Comparison of ENCODE assay signal across 8 mouse cellular contexts in genomic region chr16:55974903-55975285, GRCm38 (mm10). TPM values are rescaled to one million over a fixed set of nuclear protein-coding genes. Genes with fewer than 3 reads are reported as not detected.
DNase-seq lines count a peak whose midpoint lies in the region; ATAC-seq and TF ChIP-seq lines count a peak whose summit lies in the region.

No protein-coding gene starts in this region.

- no peak for TF ChIP-seq POLR2A in bone marrow, adult 2 months (IDR thresholded peaks at IDR 0.05; ENCODE audit: borderline replicate concordance, control insufficient read depth, low read depth, low read length)
- TF ChIP-seq POLR2A in limb, embryonic 14.5 days (IDR thresholded peaks at IDR 0.05; ENCODE audit: borderline replicate concordance, extremely low read depth, insufficient read depth, insufficient read length): no peak

- H3K27me3 ChIP-seq in limb, embryonic 14.5 days (ENCODE audit: control insufficient read depth, insufficient read depth, low read length): no peaks in the 10 kb centered on the region
- H3K27me3 ChIP-seq in midbrain, embryonic 15.5 days (replicated peaks): no peaks in the 10 kb centered on the region

- WGBS in bone marrow, adult 2 months: under 1% methylated on average over 14 of the region's 14 CpGs
- WGBS in limb, embryonic 14.5 days: 1% methylated on average over 14 of the region's 14 CpGs
- 9% methylated on average over 14 of the region's 14 CpGs for WGBS in midbrain, embryonic 15.5 days

- peak overlapping the region; percentile 86 for H3K9ac ChIP-seq in limb, embryonic 14.5 days (ENCODE audit: low read depth, low read length, severe bottlenecking)
- H3K9ac ChIP-seq in midbrain, embryonic 15.5 days: peak overlapping the region; percentile 96

- intact Hi-C loops in gastrocnemius, postnatal 14 days (cut with DNase I; ENCODE audit: low total_unique reads): no loop called here

- no peaks in the 10 kb centered on the region; the same call in 1 of the 2 replicates for H3K4me1 ChIP-seq in bone marrow, adult 2 months (ENCODE audit: control insufficient read depth, insufficient read depth, low read length)
- peaks cover 6% of the 10 kb centered on the region for H3K4me1 ChIP-seq in limb, embryonic 14.5 days (ENCODE audit: control insufficient read depth, insufficient read depth, low read length)
- peaks cover 35% of the 10 kb centered on the region for H3K4me1 ChIP-seq in midbrain, embryonic 15.5 days

- no peaks in the 10 kb centered on the region for H3K9me3 ChIP-seq in limb, embryonic 14.5 days (ENCODE audit: control insufficient read depth, low read length)
- no peaks in the 10 kb centered on the region for H3K9me3 ChIP-seq in midbrain, embryonic 15.5 days

- H3K36me3 ChIP-seq in limb, embryonic 14.5 days (ENCODE audit: control insufficient read depth, insufficient read depth, low read length): peaks cover 34% of the 10 kb centered on the region
- H3K36me3 ChIP-seq in midbrain, embryonic 15.5 days (replicated peaks): peaks cover 28% of the 10 kb centered on the region

- H3K4me3 ChIP-seq in bone marrow, adult 2 months (replicated peaks; ENCODE audit: control insufficient read depth, low read depth, low read length): peak overlapping the region; percentile 97
- H3K4me3 ChIP-seq in limb, embryonic 14.5 days (replicated peaks; ENCODE audit: low read length): peak overlapping the region; percentile 99
- H3K4me3 ChIP-seq in midbrain, embryonic 15.5 days: peak overlapping the region; percentile 99

- DNase-seq in gastrocnemius, adult 18-20 months (ENCODE audit: low spot score): peak; percentile 68
- DNase-seq in gastrocnemius, postnatal 14 days: no peak
- peak; percentile 92 for DNase-seq in 416B (ENCODE audit: low read depth)
- DNase-seq in limb, embryonic 14.5 days (ENCODE audit: low spot score): peak; percentile 44
- DNase-seq in thymus, postnatal 10 days (ENCODE audit: low spot score in 2 of 2): no peak

- H3K4me2 ChIP-seq in limb, embryonic 14.5 days (replicated peaks; ENCODE audit: low read depth, low read length, severe bottlenecking): peak overlapping the region; percentile 60
- H3K4me2 ChIP-seq in midbrain, embryonic 15.5 days: peak overlapping the region; percentile 91

- peak overlapping the region; percentile 97 for H3K27ac ChIP-seq in bone marrow, adult 2 months (ENCODE audit: control insufficient read depth, insufficient read depth, low read depth, low read length, poor library complexity)
- H3K27ac ChIP-seq in limb, embryonic 14.5 days (replicated peaks; ENCODE audit: low read depth, low read length): peak overlapping the region; percentile 90; the same call in 1 of the 2 replicates
- peak overlapping the region; percentile 91 for H3K27ac ChIP-seq in midbrain, embryonic 15.5 days

- ATAC-seq in granulocyte monocyte progenitor cell, adult 5-6 weeks (replicated peaks; ENCODE audit: poor library complexity, severe bottlenecking): peak; percentile 49
- ATAC-seq in limb, embryonic 14.5 days (ENCODE audit: low FRiP score, low read depth): 0 out of 2 replicates have a peak, but pooled peaks have one; percentile 16
- no peak for ATAC-seq in midbrain, embryonic 15.5 days (replicated peaks)

- no peak for TF ChIP-seq CTCF in bone marrow, adult 2 months (IDR thresholded peaks at IDR 0.05; ENCODE audit: control insufficient read depth, insufficient read depth, low read length)

RNA-seq across cellular contexts. Expression of gene Zbtb11, which starts 1.2 kb away (rescaled TPM):
- 10 to 100 TPM; 10.1 to 12.9 TPM for total RNA-seq in gastrocnemius, adult 18-20 months (2021)
- total RNA-seq in gastrocnemius, postnatal 14 days (2021): 1 to 10 TPM; 6.2 to 7.2 TPM
- 5.9 and 8.9 TPM in 2 replicates for polyA plus RNA-seq in bone marrow, adult 2 months (2011; ENCODE audit: insufficient read depth, insufficient read length, low replicate concordance, missing spikeins)
- 28.3 and 30.6 TPM in 2 replicates for total RNA-seq in granulocyte monocyte progenitor cell, adult 5-6 weeks (2014; fragmentation: Nextera tagmentation)
- 41.1 and 48.1 TPM in 2 replicates for total RNA-seq in granulocyte monocyte progenitor cell, adult 5-6 weeks (2017)
- polyA plus RNA-seq in limb, embryonic 14.5 days (2012; rRNA removed): 10.2 and 12.3 TPM in 2 replicates
- 17.7 and 22.1 TPM in 2 replicates for polyA plus RNA-seq in limb, embryonic 14.5 days (2014; fragmentation: Nextera tagmentation; extraction: Ambion mirVana)
- 22.8 and 24.8 TPM in 2 replicates for polyA plus RNA-seq in midbrain, embryonic 15.5 days (2015; fragmentation: Nextera tagmentation; extraction: Ambion mirVana)

RNA-seq across cellular contexts. Expression of gene Rpl24, which starts 8.8 kb away (rescaled TPM):
- total RNA-seq in gastrocnemius, adult 18-20 months (2021): 100 to 1,000 TPM; 638 to 646 TPM
- 100 to 1,000 TPM; 648 to 762 TPM for total RNA-seq in gastrocnemius, postnatal 14 days (2021)
- polyA plus RNA-seq in bone marrow, adult 2 months (2011; ENCODE audit: insufficient read depth, insufficient read length, low replicate concordance, missing spikeins): 1,782 and 2,142 TPM in 2 replicates
- total RNA-seq in granulocyte monocyte progenitor cell, adult 5-6 weeks (2014; fragmentation: Nextera tagmentation): 1,672 and 1,793 TPM in 2 replicates
- total RNA-seq in granulocyte monocyte progenitor cell, adult 5-6 weeks (2017): 1,306 and 1,376 TPM in 2 replicates
- 481 and 816 TPM in 2 replicates for polyA plus RNA-seq in limb, embryonic 14.5 days (2012; rRNA removed)
- 867 and 876 TPM in 2 replicates for polyA plus RNA-seq in limb, embryonic 14.5 days (2014; fragmentation: Nextera tagmentation; extraction: Ambion mirVana)
- 415 and 447 TPM in 2 replicates for polyA plus RNA-seq in midbrain, embryonic 15.5 days (2015; fragmentation: Nextera tagmentation; extraction: Ambion mirVana)

RNA-seq across cellular contexts. Expression of gene Cep97, which starts 40.2 kb away (rescaled TPM):
- total RNA-seq in gastrocnemius, adult 18-20 months (2021): 1 to 10 TPM; 5.9 to 6.4 TPM
- total RNA-seq in gastrocnemius, postnatal 14 days (2021): 1 to 10 TPM; 4.0 to 4.3 TPM
- 6.4 and 6.6 TPM in 2 replicates for polyA plus RNA-seq in bone marrow, adult 2 months (2011; ENCODE audit: insufficient read depth, insufficient read length, low replicate concordance, missing spikeins)
- total RNA-seq in granulocyte monocyte progenitor cell, adult 5-6 weeks (2014; fragmentation: Nextera tagmentation): 15.2 and 16.5 TPM in 2 replicates
- total RNA-seq in granulocyte monocyte progenitor cell, adult 5-6 weeks (2017): 17.0 and 25.5 TPM in 2 replicates
- 7.0 and 7.4 TPM in 2 replicates for polyA plus RNA-seq in limb, embryonic 14.5 days (2012; rRNA removed)
- 8.0 and 9.1 TPM in 2 replicates for polyA plus RNA-seq in limb, embryonic 14.5 days (2014; fragmentation: Nextera tagmentation; extraction: Ambion mirVana)
- 14.3 and 14.5 TPM in 2 replicates for polyA plus RNA-seq in midbrain, embryonic 15.5 days (2015; fragmentation: Nextera tagmentation; extraction: Ambion mirVana)

RNA-seq across cellular contexts. Expression of gene Pcnp, which starts 54.6 kb away (rescaled TPM):
- total RNA-seq in gastrocnemius, adult 18-20 months (2021): 10 to 100 TPM; 56.6 to 57.2 TPM
- 10 to 100 TPM; 41.6 to 42.7 TPM for total RNA-seq in gastrocnemius, postnatal 14 days (2021)
- 71.5 and 97.1 TPM in 2 replicates for polyA plus RNA-seq in bone marrow, adult 2 months (2011; ENCODE audit: insufficient read depth, insufficient read length, low replicate concordance, missing spikeins)
- total RNA-seq in granulocyte monocyte progenitor cell, adult 5-6 weeks (2014; fragmentation: Nextera tagmentation): 92.3 and 115 TPM in 2 replicates
- total RNA-seq in granulocyte monocyte progenitor cell, adult 5-6 weeks (2017): 120 and 143 TPM in 2 replicates
- polyA plus RNA-seq in limb, embryonic 14.5 days (2012; rRNA removed): 76.8 and 99.6 TPM in 2 replicates
- polyA plus RNA-seq in limb, embryonic 14.5 days (2014; fragmentation: Nextera tagmentation; extraction: Ambion mirVana): 230 and 242 TPM in 2 replicates
- 192 and 204 TPM in 2 replicates for polyA plus RNA-seq in midbrain, embryonic 15.5 days (2015; fragmentation: Nextera tagmentation; extraction: Ambion mirVana)

Comparison
In these comparisons a context has a peak if more than half of its experiments do, and no peak if none do; other contexts are left out.
1. DNase-seq: peak in gastrocnemius, adult 18-20 months (single experiment), 416B (single experiment) and limb, embryonic 14.5 days (single experiment); none in gastrocnemius, postnatal 14 days (single experiment) and thymus, postnatal 10 days (0 of 2).
2. Peak in every context shown above with its lines, with median percentiles within 50 percentile points of each other: H3K27ac ChIP-seq and H3K4me3 ChIP-seq.